Mouse (Mus musculus) spleen, adult 12 weeks (tissue): ENCODE results near the gene Fkbp10.

Experiments
- DNase-seq: peaks from one replicate; pipeline ENCODE4 v3.0.0; 2022; ENCODE audit warnings: low spot score

Fkbp10 gene

GRCm38 (mm10) chr11:100411736-100412135, 3.8 kb upstream of the Fkbp10 start:
- no peak for DNase-seq

GRCm38 (mm10) chr11:100413541-100413940, 2.0 kb upstream of the Fkbp10 start:
- no peak for DNase-seq

GRCm38 (mm10) chr11:100414021-100414913, 1.2 kb upstream of the Fkbp10 start, which contains the start of gene P3h4:
Gene P3h4, minus strand, starts transcription at chr11:100414836.
- peak; percentile 12 for DNase-seq

GRCm38 (mm10) chr11:100421537-100421936, 6.0 kb downstream of the Fkbp10 start:
- no peak for DNase-seq

- DNase-seq: no peak
Observed at GRCm38 (mm10) chr11:100423836-100424235, 8.3 kb downstream of the Fkbp10 start.

- DNase-seq: no peak
Observed at GRCm38 (mm10) chr11:100425851-100426250, 10.4 kb downstream of the Fkbp10 start.

- no peak for DNase-seq
Observed at GRCm38 (mm10) chr11:100426820-100427219, 11.3 kb downstream of the Fkbp10 start.

- DNase-seq: no peak
Observed at GRCm38 (mm10) chr11:100428612-100429199, 13.2 kb downstream of the Fkbp10 start.

GRCm38 (mm10) chr11:100430052-100430451, 14.6 kb downstream of the Fkbp10 start:
- no peak for DNase-seq

GRCm38 (mm10) chr11:100432002-100432401, 16.5 kb downstream of the Fkbp10 start:
- DNase-seq: no peak

- DNase-seq: no peak
Observed at GRCm38 (mm10) chr11:100435678-100436246, 20.3 kb downstream of the Fkbp10 start.

GRCm38 (mm10) chr11:100437901-100438300, 22.4 kb downstream of the Fkbp10 start:
- no peak for DNase-seq

GRCm38 (mm10) chr11:100440691-100441522, 25.4 kb downstream of the Fkbp10 start:
- DNase-seq: peak; percentile 59

- DNase-seq: no peak
Observed at GRCm38 (mm10) chr11:100441797-100442196, 26.3 kb downstream of the Fkbp10 start, which contains the start of the genes Nt5c3b and Klhl10. Gene Nt5c3b, minus strand, starts transcription at chr11:100441808. Gene Klhl10, plus strand, starts transcription at chr11:100441917.

GRCm38 (mm10) chr11:100442625-100443024, 27.1 kb downstream of the Fkbp10 start:
- no peak for DNase-seq

GRCm38 (mm10) chr11:100457247-100457646, 41.8 kb downstream of the Fkbp10 start:
- no peak for DNase-seq

- no peak for DNase-seq
Observed at GRCm38 (mm10) chr11:100457711-100458110, 42.2 kb downstream of the Fkbp10 start.

GRCm38 (mm10) chr11:100462699-100463098, 47.2 kb downstream of the Fkbp10 start:
- DNase-seq: no peak

- DNase-seq: no peak
Observed at GRCm38 (mm10) chr11:100465229-100465792, 49.8 kb downstream of the Fkbp10 start.

GRCm38 (mm10) chr11:100465833-100466232, 50.3 kb downstream of the Fkbp10 start:
- no peak for DNase-seq

- DNase-seq: no peak
Observed at GRCm38 (mm10) chr11:100471352-100472196, 56.1 kb downstream of the Fkbp10 start.
